Mouse (Mus musculus): Measurements from ENCODE around the gene Cdh4. TPM values are rescaled to one million over a fixed set of nuclear protein-coding genes. Genes with fewer than 3 reads are reported as not detected.

The Cdh4 gene
- polyA plus RNA-seq, 1 experiment from 2014 or later: 1.8 TPM

- Histone ChIP-seq H3K36me3 (no peaks in the 10 kb centered on the region), H3K27ac (peak overlapping the region; percentile 78; the same call in 1 of the 2 replicates), H3K27me3 (ENCODE audit: low read depth, poor library complexity, severe bottlenecking) (peaks cover 67% of the 10 kb centered on the region), H3K4me1 (peaks cover 30% of the 10 kb centered on the region), H3K9me3 (replicated peaks) (no peaks in the 10 kb centered on the region), H3K4me3 (peak overlapping the region; percentile 77)
- DNase-seq (ENCODE audit: low spot score): peak; percentile 37
- 8% methylated on average over 8 of the region's 8 CpGs for WGBS
Measured at GRCm38 (mm10) chr2:179441717-179442116, 514 bp upstream of the Cdh4 start.

GRCm38 (mm10) chr2:179442541-179443225, 452 bp downstream of the Cdh4 start:
- peak; percentile 80 for DNase-seq (ENCODE audit: low spot score)
- Histone ChIP-seq H3K27me3 (ENCODE audit: low read depth, poor library complexity, severe bottlenecking) (peaks cover 67% of the 10 kb centered on the region), H3K9me3 (replicated peaks) (no peaks in the 10 kb centered on the region), H3K4me1 (peaks cover 30% of the 10 kb centered on the region), H3K4me3 (peak overlapping the region; percentile 77), H3K36me3 (no peaks in the 10 kb centered on the region), H3K27ac (peak overlapping the region; percentile 78)
- WGBS: under 1% methylated on average over 92 of the region's 95 CpGs

- peak; percentile 80 for DNase-seq (ENCODE audit: low spot score)
- Histone ChIP-seq H3K36me3 (no peaks in the 10 kb centered on the region), H3K27me3 (ENCODE audit: low read depth, poor library complexity, severe bottlenecking) (peaks cover 67% of the 10 kb centered on the region), H3K27ac (peak overlapping the region; percentile 78), H3K9me3 (replicated peaks) (no peaks in the 10 kb centered on the region), H3K4me3 (peak overlapping the region; percentile 77), H3K4me1 (peaks cover 30% of the 10 kb centered on the region)
- under 1% methylated on average over 51 of the region's 51 CpGs for WGBS
Measured at GRCm38 (mm10) chr2:179443226-179443815, 1.1 kb downstream of the Cdh4 start.

GRCm38 (mm10) chr2:179443959-179444358, 1.7 kb downstream of the Cdh4 start:
- Histone ChIP-seq H3K27ac (no peak overlapping the region), H3K9me3 (replicated peaks) (no peaks in the 10 kb centered on the region), H3K4me3 (peak overlapping the region; percentile 77), H3K36me3 (no peaks in the 10 kb centered on the region), H3K4me1 (peaks cover 30% of the 10 kb centered on the region), H3K27me3 (ENCODE audit: low read depth, poor library complexity, severe bottlenecking) (peaks cover 61% of the 10 kb centered on the region)
- 20% methylated on average over 11 of the region's 11 CpGs for WGBS
- peak; percentile 36 for DNase-seq (ENCODE audit: low spot score)

- peaks cover 27% of the 10 kb centered on the region for H3K27me3 ChIP-seq (ENCODE audit: low read depth, poor library complexity, severe bottlenecking)
- peaks cover 11% of the 10 kb centered on the region for H3K4me1 ChIP-seq
- H3K36me3 ChIP-seq: no peaks in the 10 kb centered on the region
- DNase-seq (ENCODE audit: low spot score): no peak
- H3K27ac ChIP-seq: no peak overlapping the region
- no peak overlapping the region for H3K4me3 ChIP-seq
- WGBS: 94% methylated on average over 4 of the region's 4 CpGs
- no peaks in the 10 kb centered on the region for H3K9me3 ChIP-seq (replicated peaks)
Measured at GRCm38 (mm10) chr2:179448256-179448655, 6.0 kb downstream of the Cdh4 start.

- 88% methylated on average over 1 of the region's 1 CpGs for WGBS
- Histone ChIP-seq H3K36me3 (no peaks in the 10 kb centered on the region), H3K4me3 (no peak overlapping the region), H3K27ac (no peak overlapping the region), H3K4me1 (peaks cover 4% of the 10 kb centered on the region), H3K27me3 (ENCODE audit: low read depth, poor library complexity, severe bottlenecking) (peaks cover 19% of the 10 kb centered on the region), H3K9me3 (replicated peaks) (no peaks in the 10 kb centered on the region)
- no peak for DNase-seq (ENCODE audit: low spot score)
Measured at GRCm38 (mm10) chr2:179449018-179449417, 6.8 kb downstream of the Cdh4 start.

GRCm38 (mm10) chr2:179459196-179459595, 17.0 kb downstream of the Cdh4 start:
- no peaks in the 10 kb centered on the region for H3K4me1 ChIP-seq
- no peaks in the 10 kb centered on the region for H3K36me3 ChIP-seq
- WGBS: 93% methylated on average over 4 of the region's 4 CpGs
- H3K27ac ChIP-seq: no peak overlapping the region
- H3K4me3 ChIP-seq: no peak overlapping the region
- H3K9me3 ChIP-seq (replicated peaks): peaks cover 42% of the 10 kb centered on the region
- no peaks in the 10 kb centered on the region for H3K27me3 ChIP-seq (ENCODE audit: low read depth, poor library complexity, severe bottlenecking)
- no peak for DNase-seq (ENCODE audit: low spot score)

GRCm38 (mm10) chr2:179459606-179460005, 17.4 kb downstream of the Cdh4 start:
- Histone ChIP-seq H3K27me3 (ENCODE audit: low read depth, poor library complexity, severe bottlenecking) (no peaks in the 10 kb centered on the region), H3K9me3 (replicated peaks) (peaks cover 44% of the 10 kb centered on the region), H3K4me1 (no peaks in the 10 kb centered on the region), H3K27ac (no peak overlapping the region), H3K36me3 (no peaks in the 10 kb centered on the region), H3K4me3 (no peak overlapping the region)
- DNase-seq (ENCODE audit: low spot score): no peak
- 96% methylated on average over 2 of the region's 2 CpGs for WGBS

- Histone ChIP-seq H3K27ac (no peak overlapping the region), H3K36me3 (no peaks in the 10 kb centered on the region), H3K4me3 (no peak overlapping the region), H3K4me1 (no peaks in the 10 kb centered on the region), H3K27me3 (ENCODE audit: low read depth, poor library complexity, severe bottlenecking) (no peaks in the 10 kb centered on the region), H3K9me3 (replicated peaks) (peaks cover 46% of the 10 kb centered on the region)
- DNase-seq (ENCODE audit: low spot score): no peak
- WGBS: 86% methylated on average over 4 of the region's 4 CpGs
Measured at GRCm38 (mm10) chr2:179463514-179463913, 21.3 kb downstream of the Cdh4 start.

GRCm38 (mm10) chr2:179467839-179468445, 25.7 kb downstream of the Cdh4 start:
- H3K27ac ChIP-seq: no peak overlapping the region
- DNase-seq (ENCODE audit: low spot score): no peak
- peaks cover 12% of the 10 kb centered on the region for H3K9me3 ChIP-seq (replicated peaks)
- H3K4me3 ChIP-seq: no peak overlapping the region
- no peaks in the 10 kb centered on the region for H3K27me3 ChIP-seq (ENCODE audit: low read depth, poor library complexity, severe bottlenecking)
- 91% methylated on average over 8 of the region's 8 CpGs for WGBS
- no peaks in the 10 kb centered on the region for H3K36me3 ChIP-seq
- H3K4me1 ChIP-seq: no peaks in the 10 kb centered on the region

GRCm38 (mm10) chr2:179476622-179477021, 34.4 kb downstream of the Cdh4 start:
- no peak overlapping the region for H3K4me3 ChIP-seq
- H3K36me3 ChIP-seq: no peaks in the 10 kb centered on the region
- 0 out of 2 replicates have a peak, but pooled peaks cover 7% of the 10 kb centered on the region for H3K4me1 ChIP-seq
- H3K9me3 ChIP-seq (replicated peaks): no peaks in the 10 kb centered on the region
- H3K27me3 ChIP-seq (ENCODE audit: low read depth, poor library complexity, severe bottlenecking): no peaks in the 10 kb centered on the region
- no peak overlapping the region for H3K27ac ChIP-seq
- DNase-seq (ENCODE audit: low spot score): peak; percentile 50
- 81% methylated on average over 6 of the region's 6 CpGs for WGBS

GRCm38 (mm10) chr2:179480800-179481200, 38.6 kb downstream of the Cdh4 start:
- Histone ChIP-seq H3K27ac (no peak overlapping the region), H3K9me3 (replicated peaks) (no peaks in the 10 kb centered on the region), H3K27me3 (ENCODE audit: low read depth, poor library complexity, severe bottlenecking) (no peaks in the 10 kb centered on the region), H3K4me1 (0 out of 2 replicates have a peak, but pooled peaks cover 7% of the 10 kb centered on the region), H3K4me3 (no peak overlapping the region), H3K36me3 (no peaks in the 10 kb centered on the region)
- DNase-seq (ENCODE audit: low spot score): no peak
- WGBS: 84% methylated on average over 5 of the region's 5 CpGs

GRCm38 (mm10) chr2:179481363-179481762, 39.1 kb downstream of the Cdh4 start:
- Histone ChIP-seq H3K9me3 (replicated peaks) (no peaks in the 10 kb centered on the region), H3K27me3 (ENCODE audit: low read depth, poor library complexity, severe bottlenecking) (no peaks in the 10 kb centered on the region), H3K4me1 (0 out of 2 replicates have a peak, but pooled peaks cover 7% of the 10 kb centered on the region), H3K36me3 (no peaks in the 10 kb centered on the region), H3K27ac (no peak overlapping the region), H3K4me3 (no peak overlapping the region)
- no peak for DNase-seq (ENCODE audit: low spot score)
- WGBS: 90% methylated on average over 10 of the region's 10 CpGs
